Mouse (Mus musculus) liver, postnatal 0 days (tissue): ENCODE results near the gene 4930519G04Rik. TPM values are rescaled to one million over a fixed set of nuclear protein-coding genes. Genes with fewer than 3 reads are reported as not detected.
"Not testable (repeated sequence)": the region's sequence is repeated elsewhere in the genome, so short reads cannot be mapped to it uniquely, and the experiment has no call there.

Experiments
- ATAC-seq: fragments of 200-750 bp; cut with Nextera tagmentation; 2 replicates; pipeline ENCODE4 v1.8.0; 2017; ENCODE audit warnings: mild to moderate bottlenecking, moderate library complexity
- DNase-seq: peaks from one replicate; pipeline ENCODE4 v3.0.0-alpha.2; 2016
- H3K27ac ChIP-seq: fragments of 300-500 bp; sonication (generic); 2 replicates; pipeline ENCODE4 v1.5.1; 2014; ENCODE audit warnings: antibody characterized with exemption, moderate library complexity, mild to moderate bottlenecking, low read depth
- H3K27me3 ChIP-seq: fragments of 300-500 bp; sonication (generic); 2 replicates; pipeline ENCODE4 v1.6.1; 2014; ENCODE audit warnings: low read length, control low read depth, mixed read lengths; ENCODE audit not compliant: insufficient read depth
- H3K36me3 ChIP-seq: fragments of 300-500 bp; sonication (generic); replicated peaks from 2 replicates; pipeline ENCODE4 v1.6.1; 2014; ENCODE audit warnings: mild to moderate bottlenecking, control low read depth, low read length, moderate library complexity, mixed read lengths; ENCODE audit not compliant: insufficient read depth
- H3K4me1 ChIP-seq: fragments of 300-500 bp; sonication (generic); 2 replicates; pipeline ENCODE4 v1.6.1; 2014; ENCODE audit warnings: antibody characterized with exemption, mild to moderate bottlenecking, control low read depth; ENCODE audit not compliant: insufficient read depth
- H3K4me2 ChIP-seq: fragments of 300-500 bp; sonication (generic); 2 replicates; pipeline ENCODE4 v1.6.1; 2014; ENCODE audit warnings: low read depth, mild to moderate bottlenecking, low read length, moderate library complexity, mixed read lengths
- H3K4me3 ChIP-seq: fragments of 300-500 bp; sonication (generic); 2 replicates; pipeline ENCODE4 v1.5.1; 2014; ENCODE audit warnings: low read depth, low read length
- H3K9ac ChIP-seq: fragments of 300-500 bp; sonication (generic); replicated peaks from 2 replicates; pipeline ENCODE4 v1.6.1; 2014; ENCODE audit warnings: mild to moderate bottlenecking, moderate library complexity
- H3K9me3 ChIP-seq: fragments of 300-500 bp; sonication (generic); 2 replicates; pipeline ENCODE4 v1.6.1; 2016; ENCODE audit warnings: mild to moderate bottlenecking, control low read depth, low read length, mixed read lengths
- CTCF ChIP-seq: sonication (generic); IDR thresholded peaks from 2 replicates; pipeline ENCODE4 v1.5.1; 2016; ENCODE audit warnings: antibody characterized with exemption, low read depth
- EP300 ChIP-seq: IDR thresholded peaks from 2 replicates; pipeline ENCODE4 v1.6.1; 2016; ENCODE audit warnings: antibody characterized with exemption, low read depth, mild to moderate bottlenecking
- WGBS: fragments of 180-500 bp; shearing (Covaris S2); extraction: QIAGEN DNeasy Blood & Tissue Kit; methylation state at CpG from one replicate; pipeline ENCODE4 v1.1.7; 2014; ENCODE audit not compliant: insufficient replicate concordance; 5-methylcytosine and 5-hydroxymethylcytosine counted together
- polyA plus RNA-seq: library from polyadenylated mRNA; unstranded; fragments of >200 nt; fragmentation: Nextera tagmentation; extraction: Ambion mirVana; gene quantifications from 2 replicates; pipeline ENCODE4 v1.2.1, GENCODE M21; 2015

4930519G04Rik gene
- polyA plus RNA-seq, 1 experiment from 2014 or later, result not detected

GRCm38 (mm10) chr5:114875858-114876257 lies 22.4 kb downstream of the 4930519G04Rik start:
- H3K4me2 ChIP-seq, result peak overlapping the region; percentile 50
- WGBS, result 46% methylated on average over 6 of the region's 6 CpGs
- no peak overlapping the region for H3K4me3 ChIP-seq
- ATAC-seq (peak; percentile 62; the same call in 1 of the 2 replicates), DNase-seq (peak; percentile 49)
- no peak for TF ChIP-seq EP300
- peak; percentile 73 for TF ChIP-seq CTCF
- no peak overlapping the region for H3K27ac ChIP-seq
- no peak overlapping the region for H3K9ac ChIP-seq
- no peaks in the 10 kb centered on the region for H3K9me3 ChIP-seq
- H3K27me3 ChIP-seq, result 0 out of 2 replicates have a peak, but pooled peaks cover 4% of the 10 kb centered on the region
- H3K4me1 ChIP-seq, result 0 out of 2 replicates have a peak, but pooled peaks cover 3% of the 10 kb centered on the region
- H3K36me3 ChIP-seq, result no peaks in the 10 kb centered on the region

GRCm38 (mm10) chr5:114876331-114876730 lies 22.9 kb downstream of the 4930519G04Rik start:
- no peaks in the 10 kb centered on the region for H3K9me3 ChIP-seq
- H3K27ac ChIP-seq, result no peak overlapping the region
- H3K4me3 ChIP-seq, result no peak overlapping the region
- H3K36me3 ChIP-seq, result no peaks in the 10 kb centered on the region
- no peak for ATAC-seq
- 0 out of 2 replicates have a peak, but pooled peaks cover 3% of the 10 kb centered on the region for H3K4me1 ChIP-seq
- no peak overlapping the region for H3K9ac ChIP-seq
- TF ChIP-seq CTCF (no peak), EP300 (no peak)
- WGBS, result 60% methylated on average over 6 of the region's 6 CpGs
- 0 out of 2 replicates have a peak, but pooled peaks cover 4% of the 10 kb centered on the region for H3K27me3 ChIP-seq
- no peak for DNase-seq
- H3K4me2 ChIP-seq, result no peak overlapping the region

- H3K9ac ChIP-seq, result no peak overlapping the region
- H3K27ac ChIP-seq, result no peak overlapping the region
- DNase-seq (no peak), ATAC-seq (peak; percentile 72)
- H3K4me3 ChIP-seq, result no peak overlapping the region
- WGBS, result 59% methylated on average over 7 of the region's 7 CpGs
- 0 out of 2 replicates have a peak, but pooled peaks cover 4% of the 10 kb centered on the region for H3K27me3 ChIP-seq
- no peak overlapping the region for H3K4me2 ChIP-seq
- TF ChIP-seq EP300, result no peak
- no peak for TF ChIP-seq CTCF
- H3K4me1 ChIP-seq, result 0 out of 2 replicates have a peak, but pooled peaks cover 3% of the 10 kb centered on the region
- no peaks in the 10 kb centered on the region for H3K36me3 ChIP-seq
- no peaks in the 10 kb centered on the region for H3K9me3 ChIP-seq
Observed at GRCm38 (mm10) chr5:114877487-114877886, 24.0 kb downstream of the 4930519G04Rik start.

GRCm38 (mm10) chr5:114879399-114879798 lies 25.9 kb downstream of the 4930519G04Rik start:
- 40% methylated on average over 13 of the region's 13 CpGs for WGBS

GRCm38 (mm10) chr5:114882319-114882718 lies 28.9 kb downstream of the 4930519G04Rik start:
- not testable (repeated sequence) for H3K4me3 ChIP-seq, H3K27me3 ChIP-seq, H3K9ac ChIP-seq, DNase-seq, H3K36me3 ChIP-seq, ATAC-seq, H3K4me1 ChIP-seq, H3K9me3 ChIP-seq, H3K4me2 ChIP-seq
- WGBS, result 58% methylated on average over 6 of the region's 7 CpGs
- H3K27ac ChIP-seq, result peak overlapping the region; percentile 66; the same call in 1 of the 2 replicates

More at GRCm38 (mm10) chr5:114879399-114879798, 25.9 kb downstream of the 4930519G04Rik start:
- ATAC-seq, result no peak
- no peak overlapping the region for H3K27ac ChIP-seq
- no peak for TF ChIP-seq EP300
- no peak for TF ChIP-seq CTCF
- H3K9me3 ChIP-seq, result no peaks in the 10 kb centered on the region
- DNase-seq, result no peak
- 0 out of 2 replicates have a peak, but pooled peaks cover 4% of the 10 kb centered on the region for H3K27me3 ChIP-seq
- H3K9ac ChIP-seq, result no peak overlapping the region
- no peak overlapping the region for H3K4me2 ChIP-seq
- H3K4me3 ChIP-seq, result no peak overlapping the region
- H3K36me3 ChIP-seq, result no peaks in the 10 kb centered on the region
- H3K4me1 ChIP-seq, result 0 out of 2 replicates have a peak, but pooled peaks cover 3% of the 10 kb centered on the region

GRCm38 (mm10) chr5:114883022-114883421 lies 29.6 kb downstream of the 4930519G04Rik start:
- Histone ChIP-seq H3K9me3 (no peaks in the 10 kb centered on the region), H3K4me2 (no peak overlapping the region), H3K4me3 (no peak overlapping the region), H3K36me3 (no peaks in the 10 kb centered on the region), H3K27ac (no peak overlapping the region; the same call in 1 of the 2 replicates), H3K27me3 (no peaks in the 10 kb centered on the region), H3K9ac (no peak overlapping the region), H3K4me1 (0 out of 2 replicates have a peak, but pooled peaks cover under 1% of the 10 kb centered on the region)
- no peak; the same call in 1 of the 2 replicates for ATAC-seq
- 77% methylated on average over 11 of the region's 11 CpGs for WGBS
- DNase-seq, result no peak
- TF ChIP-seq EP300, result no peak
- TF ChIP-seq CTCF, result no peak
